Mouse (Mus musculus) hindbrain, embryonic 13.5 days (tissue): ENCODE results near the gene Zfp148. TPM values are rescaled to one million over a fixed set of nuclear protein-coding genes. Genes with fewer than 3 reads are reported as not detected.

Source experiments
- polyA plus RNA-seq: library from polyadenylated mRNA; unstranded; fragments of >200 nt; fragmentation: Nextera tagmentation; extraction: Ambion mirVana; gene quantifications from 2 replicates; pipeline ENCODE4 v1.2.1, GENCODE M21; 2015

The Zfp148 gene
- polyA plus RNA-seq, 1 experiment from 2014 or later: 52.3 TPM

Other genes with a start within 250 kb of the Zfp148 start
- gene Osbpl11, start 195.8 kb upstream of the Zfp148 start, polyA plus RNA-seq: 17.0 and 18.3 TPM in 2 replicates
- 82.6 and 86.3 TPM in 2 replicates for gene Snx4, start 129.4 kb upstream of the Zfp148 start, polyA plus RNA-seq
- 0.62 and 0.75 TPM in 2 replicates for gene Slc12a8, start 136.5 kb downstream of the Zfp148 start, polyA plus RNA-seq